Mouse (Mus musculus): ENCODE measurements around the gene Acvr1b.

Acvr1b gene

DNA sequence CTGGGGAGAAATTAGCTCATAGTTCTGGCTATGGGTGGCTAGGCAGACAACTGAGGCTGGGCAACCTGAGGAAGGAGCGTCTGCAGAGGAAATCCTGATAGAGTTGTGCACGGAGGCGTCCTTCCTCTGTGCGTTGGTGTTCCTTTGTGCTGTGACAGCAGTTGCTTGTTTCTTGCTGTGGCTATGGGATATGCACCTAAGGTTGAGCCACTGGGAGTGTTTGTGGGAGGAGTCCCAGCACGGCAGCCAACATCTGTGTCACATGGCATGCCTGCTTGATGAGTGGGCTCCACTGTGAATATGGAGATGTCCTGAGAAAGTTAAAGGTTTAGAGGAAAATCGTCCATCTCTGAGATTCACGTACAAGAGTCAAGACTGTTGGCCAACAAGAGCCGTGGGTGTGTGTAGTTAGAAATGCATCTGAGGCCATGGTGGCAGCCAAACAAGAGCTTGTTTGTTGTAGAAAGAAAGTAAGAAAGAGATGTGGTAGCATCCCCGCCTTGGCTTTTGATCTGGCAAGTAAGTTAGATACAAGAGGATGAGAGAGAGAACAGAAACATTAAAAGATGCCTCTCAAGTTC is 76.4 kb downstream of the Acvr1b start:
- DNase-seq (ENCODE audit: low read depth), result no peak

DNA sequence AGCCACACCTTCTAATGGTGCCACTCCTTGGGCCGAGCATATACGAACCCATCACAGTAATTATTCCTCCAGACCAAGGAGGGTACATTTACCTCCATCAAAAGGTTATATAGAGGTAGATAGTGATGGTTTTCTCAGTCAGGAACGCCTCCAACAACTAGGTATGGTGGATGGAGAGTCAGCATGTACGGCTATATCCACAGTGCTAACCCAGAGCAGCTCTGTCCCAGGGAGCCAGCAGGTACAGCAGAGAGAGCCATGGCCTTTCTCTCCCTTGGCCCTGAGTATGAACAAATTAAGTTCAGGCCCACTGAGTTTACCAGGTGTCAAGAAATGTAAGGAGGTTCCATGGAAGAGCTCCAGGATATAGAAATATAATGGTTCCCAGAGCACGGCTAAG is 78.1 kb downstream of the Acvr1b start:
- no peak for DNase-seq (ENCODE audit: low read depth)

DNA sequence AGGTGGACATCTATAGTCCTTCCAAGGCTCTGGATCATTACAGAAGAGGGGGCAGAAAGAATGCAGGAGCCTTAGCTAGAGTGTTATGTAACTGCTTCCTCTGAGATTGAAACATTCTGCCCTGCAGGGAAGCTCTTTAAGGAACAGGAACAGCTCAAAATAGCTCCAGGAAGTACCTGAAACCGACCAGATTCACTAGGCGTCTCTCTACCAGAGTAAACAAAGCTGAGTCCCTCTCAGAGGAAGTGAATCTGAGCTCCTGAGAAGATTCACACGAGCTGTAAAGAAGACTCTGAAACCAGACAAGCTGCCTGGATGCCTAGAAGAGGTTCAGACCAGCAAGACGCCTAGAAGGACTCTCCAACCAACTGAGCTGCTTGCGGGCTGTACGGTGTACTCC is 78.7 kb downstream of the Acvr1b start:
- no peak for DNase-seq (ENCODE audit: low read depth)

DNA sequence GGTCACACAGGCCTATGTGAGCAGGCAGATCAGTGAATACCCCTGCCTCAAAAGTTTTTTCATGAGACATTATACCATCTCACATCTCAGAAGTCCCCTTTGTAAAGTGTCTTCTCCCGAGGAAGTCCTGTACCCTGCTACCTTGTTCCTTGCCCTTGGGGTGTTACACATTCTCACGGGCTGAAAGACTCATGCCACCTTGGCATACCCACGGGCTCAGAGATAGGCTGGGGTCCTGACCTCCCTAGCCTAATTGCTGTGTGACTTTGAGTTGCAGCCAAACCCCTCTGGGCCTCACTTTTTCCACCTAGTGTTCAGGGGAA is 79.7 kb downstream of the Acvr1b start:
- DNase-seq (ENCODE audit: low read depth), result no peak

DNA sequence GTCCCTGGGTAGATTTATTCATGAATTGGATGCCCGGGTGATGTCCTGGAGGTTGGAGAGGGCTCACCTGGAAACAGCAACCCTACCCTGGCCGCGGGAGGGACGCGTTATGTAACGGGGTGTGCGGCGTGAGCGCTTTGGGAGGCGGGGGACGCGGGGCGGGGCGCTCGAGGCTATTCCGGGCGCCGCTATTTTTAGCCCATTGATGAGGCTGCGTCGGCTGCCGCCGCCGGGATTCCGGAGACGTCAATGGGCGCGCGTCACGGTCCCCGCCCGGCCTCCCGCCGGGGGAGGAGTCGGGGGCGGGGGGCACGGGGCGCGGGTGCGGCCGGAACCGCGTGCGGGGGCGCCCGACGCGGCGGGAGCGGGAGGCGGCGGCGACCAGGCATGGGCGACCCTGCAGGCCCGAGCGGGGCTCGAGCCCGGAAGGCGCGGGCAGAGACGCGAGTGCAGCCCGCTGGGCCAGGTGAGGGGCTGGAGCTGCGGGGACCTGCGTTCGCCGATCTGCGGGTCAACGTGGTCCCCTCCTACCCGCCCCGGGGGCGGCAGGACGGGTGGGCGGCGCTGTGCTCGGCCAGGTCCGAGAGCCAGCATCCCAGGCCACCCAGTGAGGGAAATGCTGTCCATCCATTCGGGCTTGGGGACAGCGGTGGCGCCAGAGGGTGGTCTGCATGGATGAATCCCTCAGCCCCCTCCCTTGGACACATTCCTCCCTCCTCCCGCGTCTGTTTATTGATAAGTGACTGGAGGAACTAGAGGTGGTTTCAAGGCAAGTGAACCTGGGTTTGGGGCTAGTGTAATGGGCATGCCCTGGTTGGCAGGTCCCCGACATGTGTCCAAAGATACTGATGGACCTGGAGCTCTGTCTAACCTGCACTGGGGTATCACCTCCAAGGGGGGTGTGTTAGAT is 80.3 kb downstream of the Acvr1b start, which contains the start of gene Nr4a1:
Gene Nr4a1 (plus strand): TSS at position 384 of the 910 bp plus-strand sequence.
- DNase-seq (ENCODE audit: low read depth), result no peak

DNA sequence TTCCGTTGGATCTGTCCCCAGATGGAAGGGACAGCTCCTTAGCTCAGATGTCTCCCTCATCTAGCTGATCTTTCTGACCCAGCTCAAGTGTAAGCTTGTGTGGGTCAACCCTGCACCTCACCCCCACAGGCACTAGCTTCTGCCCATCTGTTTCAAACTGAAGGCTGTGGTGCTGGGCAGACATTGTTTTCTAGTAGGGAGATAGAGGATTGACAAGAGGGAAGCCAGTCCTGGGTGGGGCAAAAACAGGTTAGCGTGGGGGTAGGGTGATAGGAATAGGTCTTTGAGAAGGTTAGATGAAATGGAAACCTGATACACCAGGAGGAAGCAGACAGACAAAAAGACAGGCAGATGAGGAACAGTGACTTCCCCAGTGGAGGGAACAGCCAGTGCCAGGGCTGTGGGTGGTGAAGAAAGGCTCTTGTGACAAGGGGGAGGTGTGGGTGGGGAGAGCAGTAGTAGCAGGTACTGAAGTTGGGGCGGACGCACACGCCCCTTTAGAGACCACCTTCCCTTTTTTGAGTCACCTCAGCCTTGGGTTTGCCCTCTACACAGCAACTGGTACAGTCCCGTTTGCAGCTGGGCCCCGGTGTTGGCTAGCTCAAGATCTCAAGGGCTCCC is 82.1 kb downstream of the Acvr1b start:
- DNase-seq (ENCODE audit: low read depth), result no peak

DNA sequence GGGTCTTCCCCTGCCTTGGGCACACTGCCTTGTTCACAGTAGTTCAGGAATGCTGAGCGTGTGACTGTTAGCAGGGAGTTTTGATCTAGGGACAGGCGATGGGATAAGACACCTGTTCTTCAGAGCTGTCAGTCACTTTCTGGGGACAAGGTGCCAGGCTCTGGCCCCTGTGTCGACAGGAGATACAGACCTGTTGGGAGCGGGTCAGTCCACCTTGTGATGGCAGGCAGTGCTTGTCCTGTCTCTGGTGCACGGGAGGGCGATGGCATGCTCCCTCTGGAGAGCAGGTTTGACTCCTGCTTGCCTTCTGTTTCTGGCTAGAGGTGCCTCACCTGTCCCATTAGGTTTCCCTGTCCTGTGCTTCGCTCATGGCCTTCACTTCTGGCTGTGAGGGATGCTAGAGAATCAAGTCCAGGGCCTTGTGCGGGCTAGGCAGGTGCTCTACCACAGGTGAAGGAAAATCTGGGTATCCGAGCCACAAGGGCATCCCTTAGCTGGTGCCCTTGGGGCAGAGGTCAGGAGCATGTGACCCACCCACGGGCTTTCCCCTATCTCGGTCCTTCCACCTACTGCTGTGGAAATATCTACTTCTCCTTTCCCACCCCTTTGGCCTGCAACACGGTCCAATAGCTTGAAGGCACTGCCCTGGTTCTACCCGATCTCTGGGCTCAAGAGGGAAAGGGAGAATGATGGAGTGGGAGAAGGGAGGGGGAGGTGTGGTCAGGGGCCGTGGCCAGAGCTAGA is 82.8 kb downstream of the Acvr1b start:
- DNase-seq (ENCODE audit: low read depth), result no peak

DNA sequence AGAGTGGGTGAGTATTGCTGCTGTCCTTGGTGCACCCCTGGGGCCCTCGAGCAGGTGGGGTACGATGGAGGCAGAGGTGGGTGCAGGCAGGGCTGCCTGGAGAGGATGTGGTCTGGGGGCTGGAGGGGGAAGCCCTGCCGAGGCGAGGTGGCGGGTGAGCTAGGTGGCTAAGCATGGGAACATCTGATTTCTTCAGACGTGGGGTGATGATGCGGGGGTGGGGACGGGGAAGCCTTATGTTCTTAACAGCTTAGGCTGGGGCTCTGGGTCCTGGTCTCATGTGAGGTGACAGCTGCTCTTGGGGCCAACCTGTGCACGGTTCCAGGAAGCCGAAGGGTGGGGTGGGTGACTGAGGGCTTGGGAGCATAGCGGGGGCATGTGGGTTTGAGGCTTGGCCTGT is 84.6 kb downstream of the Acvr1b start:
- DNase-seq (ENCODE audit: low read depth), result no peak

DNA sequence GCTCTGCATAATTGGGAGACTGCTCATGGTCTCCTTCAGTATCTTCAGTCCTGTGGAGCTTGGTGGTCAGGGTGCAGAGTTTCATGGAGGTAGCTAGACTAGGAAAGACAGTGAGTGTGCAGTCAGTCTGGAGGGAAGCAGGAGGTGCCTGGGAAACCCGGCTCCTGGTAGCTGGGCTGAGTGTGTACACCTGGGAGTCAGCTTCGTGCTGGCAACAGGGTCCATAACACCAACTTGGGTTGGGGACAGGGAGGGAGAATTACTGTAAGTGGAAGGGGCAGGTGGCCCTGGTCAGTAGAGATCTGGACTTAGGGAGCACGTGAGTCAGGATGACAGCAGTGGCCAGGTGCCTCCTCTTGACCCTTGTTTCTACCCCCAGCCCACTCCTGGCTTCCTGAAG is 86.1 kb downstream of the Acvr1b start:
- no peak for DNase-seq (ENCODE audit: low read depth)

DNA sequence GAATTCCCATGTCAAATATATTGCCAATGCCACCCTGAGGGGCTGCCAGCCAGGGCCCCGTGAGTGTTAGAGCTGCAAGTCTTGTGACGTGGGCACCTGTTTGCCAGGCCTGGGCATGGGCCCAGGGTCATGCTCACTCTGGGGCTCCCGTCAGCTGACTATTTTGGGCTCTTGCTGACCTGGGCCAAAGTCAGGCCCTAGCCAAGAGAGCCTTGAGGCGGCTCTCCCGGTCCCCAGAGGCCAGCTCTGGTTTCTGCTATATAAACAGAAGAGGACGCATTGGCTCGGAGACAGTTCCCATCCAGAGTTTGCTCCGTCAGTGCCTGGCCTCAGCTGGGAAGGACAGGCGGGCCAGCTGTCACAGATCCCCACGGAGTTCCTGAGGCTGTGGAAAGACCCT is 86.5 kb downstream of the Acvr1b start:
- peak; percentile 57 for DNase-seq (ENCODE audit: low read depth)

DNA sequence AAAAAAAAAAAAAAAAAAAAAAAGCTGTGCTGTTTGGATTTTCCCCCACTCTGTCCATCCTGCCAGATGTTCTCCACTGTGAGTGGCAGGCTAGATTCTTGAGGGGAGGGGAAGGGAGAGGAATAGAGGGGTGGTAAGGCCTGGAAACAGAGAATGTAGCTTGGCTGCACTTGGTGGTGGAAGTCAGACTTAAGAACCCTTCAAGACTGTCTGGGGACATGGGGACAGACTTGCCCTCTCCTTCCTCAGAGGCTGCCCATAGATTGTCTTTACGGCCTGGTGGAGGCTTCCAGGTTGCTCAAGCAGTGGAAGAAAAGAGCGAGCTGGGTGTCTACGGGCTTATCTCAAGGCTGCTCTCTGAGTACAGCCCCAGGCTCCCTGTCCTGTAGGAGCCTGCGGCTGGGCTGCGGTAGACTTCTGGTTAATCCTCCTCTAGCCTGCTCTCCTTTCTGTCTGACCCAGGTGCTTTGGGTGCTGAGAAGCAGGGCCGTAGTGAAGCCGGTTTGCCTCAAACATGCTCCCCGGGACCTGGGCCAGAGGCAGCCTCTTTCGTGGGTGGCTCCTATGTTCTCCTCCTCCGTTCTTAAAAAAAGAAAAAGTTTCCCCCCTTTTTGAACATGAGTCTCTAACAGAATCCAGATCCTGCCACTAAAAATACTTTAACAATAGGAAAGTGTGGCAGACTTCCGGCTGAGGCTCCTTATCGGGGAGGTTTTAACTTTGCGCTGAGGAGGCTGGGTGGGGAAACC is 87.2 kb downstream of the Acvr1b start:
- no peak for DNase-seq (ENCODE audit: low read depth)

DNA sequence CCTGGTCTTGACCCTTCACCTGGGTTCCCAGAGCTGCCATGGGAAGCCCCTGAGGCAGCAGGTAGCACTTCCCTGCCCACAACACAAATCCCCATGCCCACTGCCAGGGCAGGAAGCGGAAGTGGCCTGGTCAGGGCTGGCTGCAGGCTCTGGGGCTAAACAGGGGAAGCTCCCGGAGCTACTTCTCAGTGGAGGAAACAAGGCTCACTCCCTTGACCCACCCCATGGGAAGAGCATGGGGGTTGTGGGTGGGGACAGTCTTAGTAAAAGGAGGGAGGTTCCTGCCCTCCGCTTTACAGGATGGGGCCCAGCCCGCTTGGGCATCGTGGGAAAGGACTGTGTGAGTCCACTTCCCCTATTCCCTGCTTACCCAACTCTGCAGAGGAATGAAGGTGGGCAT is 88.6 kb downstream of the Acvr1b start:
- no peak for DNase-seq (ENCODE audit: low read depth)

Data from fibroblast of lung, adult 2 months (primary cell).